Mouse (Mus musculus) ES-E14 (cell line): ENCODE data around the gene Haus7. TPM values are rescaled to one million over a fixed set of nuclear protein-coding genes. Genes with fewer than 3 reads are reported as not detected.
"Not testable (repeated sequence)": the region's sequence is repeated elsewhere in the genome, so short reads cannot be mapped to it uniquely, and the experiment has no call there.

ENCODE experiments used
- DNase-seq: peaks from one replicate; pipeline ENCODE4 v3.0.0-alpha.2; 2013; ENCODE audit warnings: low read depth, low spot score
- H3K27ac ChIP-seq: 2 replicates; pipeline ENCODE4 v1.5.1; 2012; ENCODE audit warnings: low read depth, mild to moderate bottlenecking, low read length, moderate library complexity, mixed read lengths; ENCODE audit not compliant: poor library complexity, insufficient read depth, severe bottlenecking
- H3K36me3 ChIP-seq: 2 replicates; pipeline ENCODE4 v1.6.1; 2012; ENCODE audit warnings: mild to moderate bottlenecking, low read length, moderate library complexity, mixed read lengths; ENCODE audit not compliant: control insufficient read depth, poor library complexity, insufficient read depth, severe bottlenecking
- H3K4me1 ChIP-seq, 2 experiments: fragments of 150-350 bp in 1 of 2; sonication (generic) in 1 of 2; 2 replicates each; pipeline ENCODE4 v1.6.1; 2012; ENCODE audit warnings: low read length in 2 of 2, mild to moderate bottlenecking in 1 of 2, mixed read lengths in 1 of 2; ENCODE audit not compliant: control insufficient read depth in 2 of 2, insufficient read depth in 2 of 2, poor library complexity in 1 of 2
- H3K4me3 ChIP-seq, 2 experiments: fragments of 150-350 bp in 1 of 2; sonication (generic) in 1 of 2; 2 replicates each; pipeline ENCODE4 v1.5.1; 2012; ENCODE audit warnings: low read length in 2 of 2, low read depth in 1 of 2, mild to moderate bottlenecking in 1 of 2, mixed read lengths in 1 of 2; ENCODE audit not compliant: insufficient read depth in 1 of 2, poor library complexity in 1 of 2, severe bottlenecking in 1 of 2
- H3K9ac ChIP-seq: 2 replicates; pipeline ENCODE4 v1.6.1; 2012; ENCODE audit warnings: low read depth, mild to moderate bottlenecking, low read length, mixed read lengths; ENCODE audit not compliant: poor library complexity, insufficient read depth, severe bottlenecking
- H3K9me3 ChIP-seq: fragments of 150-350 bp; sonication (generic); 2 replicates; pipeline ENCODE4 v1.6.1; 2012; ENCODE audit warnings: low read depth, mild to moderate bottlenecking, low read length; ENCODE audit not compliant: control insufficient read depth, insufficient read depth
- CHD2 ChIP-seq: IDR thresholded peaks from 2 replicates; pipeline ENCODE4 v1.6.1; 2014; ENCODE audit warnings: mild to moderate bottlenecking, low read depth, low read length, inconsistent platforms
- HCFC1 ChIP-seq: IDR thresholded peaks from 2 replicates; pipeline ENCODE4 v1.6.1; 2012; ENCODE audit warnings: low read length, inconsistent platforms, borderline replicate concordance; ENCODE audit not compliant: insufficient read depth
- MAFK ChIP-seq: IDR thresholded peaks from 2 replicates; pipeline ENCODE4 v1.6.1; 2014; ENCODE audit warnings: mild to moderate bottlenecking, low read depth, low read length, inconsistent platforms; ENCODE audit not compliant: insufficient read depth
- ZC3H11A ChIP-seq: IDR thresholded peaks from 2 replicates; pipeline ENCODE4 v1.6.1; 2012; ENCODE audit warnings: low read depth, mild to moderate bottlenecking, inconsistent platforms, low read length, borderline replicate concordance
- ZNF384 ChIP-seq: IDR thresholded peaks from 2 replicates; pipeline ENCODE4 v1.6.1; 2012; ENCODE audit warnings: low read depth, low read length, inconsistent platforms
- in situ Hi-C, 2 experiments: fragments of 600-800 bp; cut with MboI; formaldehyde crosslinking; loops; one replicate each; pipeline ENCODE4 v1.15.1; 2025; ENCODE audit warnings: low sequenced_read_pairs in 2 of 2, inconsistent platforms in 1 of 2; ENCODE audit not compliant: unreplicated experiment in 2 of 2
- total RNA-seq: library from RNA; depleted of rRNA; stranded (reverse); fragments of 300-350 nt; gene quantifications from 2 replicates; pipeline ENCODE4 v1.2.3, GENCODE M21; 2012

Haus7 gene
- total RNA-seq, 1 experiment = 31.1 TPM

DNA sequence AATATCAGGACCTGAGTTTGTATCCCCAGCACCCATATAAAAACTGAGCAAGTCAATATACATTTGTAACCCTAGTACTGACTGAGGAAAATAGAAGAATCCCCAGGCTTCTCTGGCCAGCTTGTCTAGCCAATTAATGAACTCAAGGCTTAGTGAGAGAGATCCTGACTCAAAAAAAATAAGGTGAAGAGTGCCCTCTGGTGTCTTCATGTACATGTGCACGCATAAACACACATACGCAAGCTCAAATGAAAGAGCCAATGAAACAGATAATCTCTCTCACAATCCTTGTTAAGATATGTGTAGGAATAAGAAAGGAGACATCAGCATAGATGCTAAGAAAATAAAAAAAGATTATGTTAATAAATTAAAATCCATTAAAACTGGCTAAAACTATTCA lies 28.8 kb downstream of the Haus7 start:
- Histone ChIP-seq H3K27ac (no peak overlapping the region), H3K4me1 (no peaks in the 10 kb centered on the region), H3K9ac (no peak overlapping the region), H3K4me3 (no peak overlapping the region), H3K36me3 (no peaks in the 10 kb centered on the region), H3K9me3 (no peaks in the 10 kb centered on the region)
- in situ Hi-C loops = loop anchor here in 1 of 2 experiments (25.0 kb wide), 1 partner anchor 368 kb away; the partner anchor contains the start of gene Pnma3
- DNase-seq = no peak
- no peak for TF ChIP-seq ZC3H11A
- no peak for TF ChIP-seq CHD2
- no peak for TF ChIP-seq ZNF384
- TF ChIP-seq MAFK = no peak
- TF ChIP-seq HCFC1 = no peak

DNA sequence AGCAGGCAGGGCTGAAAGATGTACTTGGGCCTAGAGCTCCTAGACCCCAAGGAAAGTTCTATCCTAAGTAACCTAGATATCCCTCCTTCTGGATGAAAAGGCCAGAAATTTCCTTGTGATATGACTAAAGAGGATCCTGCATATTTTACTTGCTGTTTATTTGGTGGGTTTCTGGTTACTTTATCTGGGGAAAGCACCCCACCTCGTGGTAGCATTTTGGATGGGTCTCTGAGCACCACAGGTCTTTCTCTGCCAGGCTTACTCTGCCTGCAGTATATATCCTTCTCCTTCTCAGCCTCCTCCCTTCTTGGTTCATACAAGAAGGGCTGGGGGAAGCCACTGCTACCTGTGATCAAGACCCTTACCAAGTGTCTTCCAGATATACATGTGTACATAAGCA lies 46.1 kb downstream of the Haus7 start:
- in situ Hi-C loops = no loop called here
- no peaks in the 10 kb centered on the region for H3K36me3 ChIP-seq
- no peak overlapping the region for H3K9ac ChIP-seq
- H3K9me3 ChIP-seq = no peaks in the 10 kb centered on the region
- no peak for DNase-seq
- no peak overlapping the region for H3K4me3 ChIP-seq
- no peak for TF ChIP-seq ZNF384
- no peak for TF ChIP-seq MAFK
- TF ChIP-seq ZC3H11A = no peak
- TF ChIP-seq CHD2 = no peak
- TF ChIP-seq HCFC1 = no peak
- no peak overlapping the region for H3K27ac ChIP-seq
- no peaks in the 10 kb centered on the region for H3K4me1 ChIP-seq

DNA sequence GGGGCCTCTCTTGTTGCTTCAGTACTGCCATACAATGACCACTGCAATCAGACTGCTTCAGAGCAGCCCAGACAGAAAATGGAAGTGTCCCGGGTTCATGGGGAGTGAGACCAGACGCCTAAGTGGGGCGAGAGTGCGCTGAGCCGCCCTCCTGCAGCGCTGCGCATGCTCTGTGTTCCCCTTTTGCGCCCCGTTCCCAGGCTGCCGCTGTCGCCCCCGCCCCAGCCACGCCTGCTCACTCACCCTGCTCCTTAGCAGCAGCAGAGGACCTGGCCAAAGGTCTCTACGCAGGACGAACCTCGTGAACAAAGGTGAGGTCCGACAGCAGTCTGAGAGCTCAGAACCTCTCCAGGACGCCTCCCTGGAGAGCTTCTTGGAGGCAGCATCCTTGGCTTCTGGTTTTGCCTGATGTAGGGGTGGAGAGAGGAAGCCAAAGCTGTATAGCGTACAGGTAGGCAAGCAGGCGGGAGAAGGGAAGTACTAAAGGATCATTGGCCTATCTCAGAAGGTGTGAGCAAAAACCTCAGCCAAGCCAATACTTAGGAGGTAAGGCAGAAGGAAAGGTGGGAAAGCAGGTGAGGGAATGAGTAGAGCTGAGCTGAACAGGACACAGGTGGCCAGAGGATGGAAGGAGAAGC lies 47.8 kb downstream of the Haus7 start, which contains the start of gene Zfp92:
TSS of gene Zfp92 (plus strand) at position 217 of the 638 bp plus-strand sequence.
- H3K27ac ChIP-seq = no peak within 1 kb of the TSS
- no peak for TF ChIP-seq ZNF384
- TF ChIP-seq CHD2 = no peak
- TF ChIP-seq ZC3H11A = no peak
- no peak for TF ChIP-seq MAFK
- TF ChIP-seq HCFC1 = no peak
- in situ Hi-C loops = no loop called here
- H3K9ac ChIP-seq = no peak within 1 kb of the TSS
- no peaks in the 10 kb centered on the region for H3K4me1 ChIP-seq
- H3K4me3 ChIP-seq = peak within 1 kb of the TSS in 1 of 2 experiments; percentile 26; a peak in 1 of 4 replicates
- no peaks in the 10 kb centered on the region for H3K9me3 ChIP-seq
- H3K36me3 ChIP-seq = no peaks in the 10 kb centered on the region
- no peak for DNase-seq

DNA sequence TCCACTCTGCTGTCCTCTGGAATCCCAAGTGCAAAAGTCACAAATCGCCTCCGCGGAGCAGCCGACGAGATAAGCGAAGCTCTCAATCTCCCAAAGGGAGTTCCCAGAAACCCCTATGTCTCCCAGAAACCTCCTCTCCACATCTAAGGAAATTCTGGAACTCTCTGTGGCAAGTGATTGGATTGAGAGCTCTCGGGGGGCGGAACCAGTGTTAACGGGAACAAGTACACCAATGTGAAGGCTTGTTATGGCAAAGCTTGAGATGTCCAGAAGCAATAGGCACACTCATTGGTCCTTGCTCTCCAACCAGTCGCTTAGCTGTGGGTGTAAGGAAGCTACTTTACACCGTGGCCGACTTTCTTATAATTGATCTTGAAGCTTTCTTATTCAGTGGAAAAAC lies 57.2 kb downstream of the Haus7 start:
- no peak for TF ChIP-seq CHD2
- TF ChIP-seq MAFK = no peak
- no peak for TF ChIP-seq ZC3H11A
- no peak for TF ChIP-seq ZNF384
- no peak for TF ChIP-seq HCFC1
- no peak overlapping the region for H3K9ac ChIP-seq
- H3K27ac ChIP-seq = no peak overlapping the region
- H3K4me3 ChIP-seq = peak overlapping the region; percentile 48 to 61; a peak in 3 of 4 replicates
- H3K9me3 ChIP-seq = no peaks in the 10 kb centered on the region
- in situ Hi-C loops = no loop called here
- no peak for DNase-seq
- no peaks in the 10 kb centered on the region for H3K36me3 ChIP-seq
- no peaks in the 10 kb centered on the region; a peak in 1 of 4 replicates for H3K4me1 ChIP-seq

DNA sequence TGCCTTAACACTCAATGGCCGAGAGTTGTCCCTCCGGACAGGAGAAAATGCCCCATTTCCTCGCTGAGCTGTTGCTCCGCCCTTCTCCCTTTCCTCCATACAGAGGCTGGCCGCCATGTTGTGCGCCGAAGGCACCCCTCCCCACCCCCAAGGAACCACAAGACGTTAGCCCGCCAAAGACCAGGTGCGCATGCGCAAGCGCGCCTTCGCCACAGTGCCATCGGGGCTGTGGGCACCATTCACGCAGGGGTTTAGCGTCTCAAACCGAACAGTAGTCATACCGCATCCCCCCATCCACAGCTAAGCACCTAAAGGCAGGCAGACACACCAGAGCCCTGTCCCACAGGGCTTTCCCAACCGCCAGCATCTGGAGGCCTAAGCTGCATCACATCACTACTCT lies 57.9 kb downstream of the Haus7 start:
- Histone ChIP-seq H3K4me1 (no peaks in the 10 kb centered on the region; a peak in 1 of 4 replicates), H3K27ac (no peak overlapping the region), H3K36me3 (no peaks in the 10 kb centered on the region), H3K9ac (peak overlapping the region; percentile 7; the same call in 1 of the 2 replicates), H3K4me3 (peak overlapping the region; percentile 48 to 61), H3K9me3 (no peaks in the 10 kb centered on the region)
- TF ChIP-seq ZC3H11A (no peak), CHD2 (no peak), HCFC1 (no peak), MAFK (no peak), ZNF384 (no peak)
- in situ Hi-C loops = no loop called here
- DNase-seq = no peak

DNA sequence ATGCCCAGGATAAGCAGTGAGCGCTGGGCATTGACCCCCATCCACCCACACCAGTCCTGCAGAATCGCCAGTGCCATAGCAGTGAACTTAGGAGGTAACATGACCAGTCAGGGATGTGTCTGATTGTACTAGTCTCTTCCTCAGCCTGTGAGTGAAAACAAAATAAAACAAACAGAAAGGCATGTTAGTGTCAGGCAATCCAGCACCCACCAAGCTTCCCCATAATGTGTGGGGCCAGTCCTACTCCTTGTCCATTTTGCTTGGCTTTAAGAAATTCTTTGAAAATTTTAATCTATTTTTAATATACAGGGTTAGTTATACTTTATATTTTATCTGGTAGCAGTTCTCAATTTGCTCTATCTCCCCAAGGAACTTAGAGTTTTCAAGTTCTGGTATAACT lies 60.2 kb downstream of the Haus7 start, which contains the start of gene Gm18336:
TSS of gene Gm18336 (minus strand) at position 101 of the 400 bp plus-strand sequence.
- H3K4me1 ChIP-seq, H3K4me3 ChIP-seq, in situ Hi-C loops: not testable (repeated sequence)

More for the DNA sequence above, 60.2 kb downstream of the Haus7 start, which contains the start of gene Gm18336:
- not testable (repeated sequence) for H3K9me3 ChIP-seq, H3K9ac ChIP-seq, H3K27ac ChIP-seq, H3K36me3 ChIP-seq, DNase-seq
